Mouse (Mus musculus) embryonic stem cell, embryonic (primary cell): ENCODE results near the gene Cisd3.

ENCODE experiments used
- CTCF ChIA-PET, 4 experiments: fragments of 300-600 bp in 2 of 4; fragments of 350-600 bp in 2 of 4; sonication (Branson Sonifier 250); formaldehyde crosslinking; loops; one replicate each; lab custom pipeline; 2022; ENCODE audit warnings: inconsistent platforms in 2 of 4; lab: Charles Lee
- POLR2A ChIA-PET, 4 experiments: fragments of 300-600 bp in 2 of 4; fragments of 350-600 bp in 2 of 4; sonication (Branson Sonifier 250); formaldehyde crosslinking; loops; one replicate each; lab custom pipeline; 2022; ENCODE audit warnings: antibody characterized with exemption in 4 of 4, inconsistent platforms in 1 of 4; lab: Charles Lee

Gene Cisd3

GRCm38 (mm10) chr11:97702393-97702745, 16.7 kb downstream of the Cisd3 start:
- ChIA-PET POLR2A (interaction anchor here (0.6 to 20.0 kb wide), 80 partner anchors 8 to 1685 kb away, joined by 3 to 941 read pairs (median 5); partner anchors contain the start of genes Mllt6 (in 3 of the 4), Pip4k2b (in 3 of the 4), Cisd3 (in 2 of the 4) and Cwc25 (in 2 of the 4)), CTCF (interaction anchor here (0.6 to 2.0 kb wide), 16 partner anchors 9 to 1950 kb away, joined by 3 to 21 read pairs (median 4); no protein-coding TSS in a partner anchor)

GRCm38 (mm10) chr11:97703039-97703826, 17.6 kb downstream of the Cisd3 start, which contains the start of gene Psmb3:
Gene Psmb3, plus strand, starts transcription at chr11:97703399.
- CTCF ChIA-PET, result interaction anchor here (0.5 to 2.0 kb wide), 24 partner anchors 9 to 375 kb away, joined by 3 to 21 read pairs (median 3); no protein-coding TSS in a partner anchor

GRCm38 (mm10) chr11:97710067-97710466, 24.4 kb downstream of the Cisd3 start:
- ChIA-PET POLR2A (interaction anchor here in 3 of 4 experiments (0.6 to 9.8 kb wide), 18 partner anchors 9 to 317 kb away, joined by 3 to 133 read pairs (median 3); partner anchors contain the start of genes Pcgf2 (in 2 of the 3), Psmb3 (in 1 of the 3) and Rpl19 (in 1 of the 3)), CTCF (interaction anchor here (0.6 to 3.5 kb wide), 11 partner anchors 25 to 562 kb away, joined by 3 to 17 read pairs (median 4); no protein-coding TSS in a partner anchor)

More at GRCm38 (mm10) chr11:97703039-97703826, 17.6 kb downstream of the Cisd3 start, which contains the start of gene Psmb3:
- POLR2A ChIA-PET, result interaction anchor here (0.6 to 20.0 kb wide), 98 partner anchors 8 to 787 kb away, joined by 3 to 941 read pairs (median 4); partner anchors contain the start of genes Pip4k2b (in 4 of the 4), 1700001P01Rik (in 3 of the 4), Cisd3 (in 3 of the 4) and Epop (in 3 of the 4)

- CTCF ChIA-PET, result interaction anchor here in 2 of 4 experiments (0.8 to 3.5 kb wide), 5 partner anchors 8 to 246 kb away, joined by 3 to 17 read pairs (median 5); partner anchors contain the start of gene Psmb3 (in 1 of the 2)
- POLR2A ChIA-PET, result interaction anchor here in 3 of 4 experiments (0.5 to 9.8 kb wide), 19 partner anchors 8 to 490 kb away, joined by 3 to 133 read pairs (median 4); partner anchors contain the start of genes Psmb3 (in 3 of the 3), Pcgf2 (in 2 of the 3), Fbxo47 (in 1 of the 3) and Rpl23 (in 1 of the 3)
These were observed 25.7 kb downstream of the Cisd3 start for GRCm38 (mm10) chr11:97711200-97711900.

- CTCF ChIA-PET, result interaction anchor here in 2 of 4 experiments (0.6 to 3.5 kb wide), 4 partner anchors 9 to 349 kb away, joined by 3 to 17 read pairs (median 5); partner anchors contain the start of gene Psmb3 (in 1 of the 2)
- POLR2A ChIA-PET, result interaction anchor here in 2 of 4 experiments (0.6 to 9.8 kb wide), 9 partner anchors 9 to 489 kb away, joined by 3 to 133 read pairs (median 5); partner anchors contain the start of genes Psmb3 (in 2 of the 2), 1700001P01Rik (in 1 of the 2), Fbxo47 (in 1 of the 2) and Pcgf2 (in 1 of the 2)
These were observed 26.7 kb downstream of the Cisd3 start for GRCm38 (mm10) chr11:97712286-97712685.

- ChIA-PET POLR2A (interaction anchor here in 3 of 4 experiments (0.6 to 9.8 kb wide), 24 partner anchors 9 to 1679 kb away, joined by 3 to 133 read pairs (median 4); partner anchors contain the start of genes Psmb3 (in 2 of the 3), 1700001P01Rik (in 1 of the 3), Mllt6 (in 1 of the 3) and Pcgf2 (in 1 of the 3)), CTCF (interaction anchor here (0.7 to 2.2 kb wide), 13 partner anchors 10 to 674 kb away, joined by 3 to 9 read pairs (median 4); partner anchors contain the start of gene Psmb3 (in 2 of the 4))
These were observed 28.3 kb downstream of the Cisd3 start for GRCm38 (mm10) chr11:97713896-97714295.

- ChIA-PET CTCF (interaction anchor here (0.6 to 2.2 kb wide), 19 partner anchors 11 to 673 kb away, joined by 3 to 9 read pairs (median 4); partner anchors contain the start of gene Psmb3 (in 2 of the 4)), POLR2A (interaction anchor here (0.6 to 9.8 kb wide), 38 partner anchors 8 to 1679 kb away, joined by 3 to 133 read pairs (median 4); partner anchors contain the start of genes Psmb3 (in 2 of the 4), 1700001P01Rik (in 1 of the 4), Mllt6 (in 1 of the 4) and Pcgf2 (in 1 of the 4))
These were observed 28.7 kb downstream of the Cisd3 start for GRCm38 (mm10) chr11:97714356-97714755.

- ChIA-PET POLR2A (interaction anchor here (0.6 to 9.8 kb wide), 37 partner anchors 12 to 1680 kb away, joined by 3 to 133 read pairs (median 4); partner anchors contain the start of genes Psmb3 (in 2 of the 4), 1700001P01Rik (in 1 of the 4), Mllt6 (in 1 of the 4) and Pcgf2 (in 1 of the 4)), CTCF (interaction anchor here (0.5 to 2.2 kb wide), 17 partner anchors 9 to 424 kb away, joined by 3 to 9 read pairs (median 4); partner anchors contain the start of gene Psmb3 (in 1 of the 4))
These were observed 29.4 kb downstream of the Cisd3 start for GRCm38 (mm10) chr11:97714784-97715760.

GRCm38 (mm10) chr11:97716021-97716420, 30.4 kb downstream of the Cisd3 start:
- CTCF ChIA-PET, result interaction anchor here in 3 of 4 experiments (0.6 to 1.6 kb wide), 4 partner anchors 51 to 1036 kb away, joined by 3 to 8 read pairs (median 4); no protein-coding TSS in a partner anchor

GRCm38 (mm10) chr11:97717369-97718280, 32.0 kb downstream of the Cisd3 start:
- CTCF ChIA-PET, result interaction anchor here in 3 of 4 experiments (0.6 to 1.5 kb wide), 6 partner anchors 9 to 85 kb away, joined by 3 to 8 read pairs (median 3); no protein-coding TSS in a partner anchor

More at GRCm38 (mm10) chr11:97716021-97716420, 30.4 kb downstream of the Cisd3 start:
- POLR2A ChIA-PET, result interaction anchor here in 2 of 4 experiments (0.8 to 9.8 kb wide), 13 partner anchors 10 to 168 kb away, joined by 3 to 133 read pairs (median 4); partner anchors contain the start of genes Psmb3 (in 2 of the 2), Fbxo47 (in 1 of the 2), Pcgf2 (in 1 of the 2) and Pip4k2b (in 1 of the 2)

GRCm38 (mm10) chr11:97718281-97718860, 32.7 kb downstream of the Cisd3 start:
- ChIA-PET POLR2A (interaction anchor here in 2 of 4 experiments (1.3 to 9.8 kb wide), 6 partner anchors 15 to 64 kb away, joined by 3 to 133 read pairs (median 4); partner anchors contain the start of genes Psmb3 (in 2 of the 2), Pcgf2 (in 1 of the 2) and Rpl23 (in 1 of the 2)), CTCF (interaction anchor here in 1 of 4 experiments (0.9 kb wide), 1 partner anchor 75 kb away, joined by 3 read pairs; no protein-coding TSS in a partner anchor)

More at GRCm38 (mm10) chr11:97717369-97718280, 32.0 kb downstream of the Cisd3 start:
- POLR2A ChIA-PET, result interaction anchor here in 2 of 4 experiments (0.6 to 9.8 kb wide), 16 partner anchors 9 to 287 kb away, joined by 3 to 133 read pairs (median 4); partner anchors contain the start of genes Psmb3 (in 2 of the 2) and Pcgf2 (in 1 of the 2)

GRCm38 (mm10) chr11:97719041-97719440, 33.4 kb downstream of the Cisd3 start:
- ChIA-PET POLR2A (interaction anchor here in 2 of 4 experiments (0.5 to 1.5 kb wide), 8 partner anchors 10 to 228 kb away, joined by 3 to 7 read pairs (median 4); partner anchors contain the start of genes Psmb3 (in 2 of the 2), Epop (in 1 of the 2) and Rpl23 (in 1 of the 2)), CTCF (interaction anchor here in 1 of 4 experiments (1.4 kb wide), 1 partner anchor 87 kb away, joined by 4 read pairs; no protein-coding TSS in a partner anchor)

GRCm38 (mm10) chr11:97721338-97721737, 35.7 kb downstream of the Cisd3 start:
- ChIA-PET CTCF (no interaction called here), POLR2A (interaction anchor here in 1 of 4 experiments (1.1 to 1.8 kb wide), 2 partner anchors 60 to 76 kb away, joined by 3 to 6 read pairs; partner anchors contain the start of gene Rpl23)
